Mouse (Mus musculus) forebrain, embryonic 16.5 days (tissue): ENCODE results near the gene Hoxa10. TPM values are rescaled to one million over a fixed set of nuclear protein-coding genes. Genes with fewer than 3 reads are reported as not detected.

Experiments
- ATAC-seq: fragments of 200-750 bp; cut with Nextera tagmentation; 2 replicates; pipeline ENCODE4 v1.8.0; 2017; ENCODE audit warnings: mild to moderate bottlenecking, moderate library complexity
- H3K27ac ChIP-seq: fragments of 300-500 bp; sonication (generic); 2 replicates; pipeline ENCODE4 v1.5.1; 2014; ENCODE audit warnings: low read length, control low read depth
- H3K27me3 ChIP-seq: fragments of 300-500 bp; sonication (generic); replicated peaks from 2 replicates; pipeline ENCODE4 v1.6.1; 2014; ENCODE audit warnings: low read length; ENCODE audit not compliant: control insufficient read depth, insufficient read depth
- H3K36me3 ChIP-seq: fragments of 300-500 bp; sonication (generic); 2 replicates; pipeline ENCODE4 v1.6.1; 2014; ENCODE audit not compliant: control insufficient read depth, insufficient read depth
- H3K4me1 ChIP-seq: fragments of 300-500 bp; sonication (generic); replicated peaks from 2 replicates; pipeline ENCODE4 v1.6.1; 2014; ENCODE audit warnings: low read length; ENCODE audit not compliant: control insufficient read depth, insufficient read depth
- H3K4me2 ChIP-seq: fragments of 300-500 bp; sonication (generic); 2 replicates; pipeline ENCODE4 v1.6.1; 2014; ENCODE audit warnings: mild to moderate bottlenecking, low read length, control low read depth
- H3K4me3 ChIP-seq: fragments of 300-500 bp; sonication (generic); replicated peaks from 2 replicates; pipeline ENCODE4 v1.5.1; 2014; ENCODE audit warnings: mild to moderate bottlenecking, low read length, control low read depth
- H3K9ac ChIP-seq: fragments of 300-500 bp; sonication (generic); replicated peaks from 2 replicates; pipeline ENCODE4 v1.6.1; 2014; ENCODE audit warnings: low read depth, low read length, control low read depth
- H3K9me3 ChIP-seq: fragments of 300-500 bp; sonication (generic); 2 replicates; pipeline ENCODE4 v1.6.1; 2016; ENCODE audit warnings: low read length; ENCODE audit not compliant: control insufficient read depth
- WGBS: fragments of 180-500 bp; shearing (Covaris S2); extraction: QIAGEN DNeasy Blood & Tissue Kit; methylation state at CpG from one replicate; pipeline ENCODE4 v1.1.7; 2014; 5-methylcytosine and 5-hydroxymethylcytosine counted together
- polyA plus RNA-seq: library from polyadenylated mRNA; unstranded; fragments of >200 nt; fragmentation: Nextera tagmentation; extraction: Ambion mirVana; gene quantifications from 2 replicates; pipeline ENCODE4 v1.2.1, GENCODE M21; 2015

The Hoxa10 gene
- polyA plus RNA-seq, 1 experiment from 2014 or later, result not detected

DNA sequence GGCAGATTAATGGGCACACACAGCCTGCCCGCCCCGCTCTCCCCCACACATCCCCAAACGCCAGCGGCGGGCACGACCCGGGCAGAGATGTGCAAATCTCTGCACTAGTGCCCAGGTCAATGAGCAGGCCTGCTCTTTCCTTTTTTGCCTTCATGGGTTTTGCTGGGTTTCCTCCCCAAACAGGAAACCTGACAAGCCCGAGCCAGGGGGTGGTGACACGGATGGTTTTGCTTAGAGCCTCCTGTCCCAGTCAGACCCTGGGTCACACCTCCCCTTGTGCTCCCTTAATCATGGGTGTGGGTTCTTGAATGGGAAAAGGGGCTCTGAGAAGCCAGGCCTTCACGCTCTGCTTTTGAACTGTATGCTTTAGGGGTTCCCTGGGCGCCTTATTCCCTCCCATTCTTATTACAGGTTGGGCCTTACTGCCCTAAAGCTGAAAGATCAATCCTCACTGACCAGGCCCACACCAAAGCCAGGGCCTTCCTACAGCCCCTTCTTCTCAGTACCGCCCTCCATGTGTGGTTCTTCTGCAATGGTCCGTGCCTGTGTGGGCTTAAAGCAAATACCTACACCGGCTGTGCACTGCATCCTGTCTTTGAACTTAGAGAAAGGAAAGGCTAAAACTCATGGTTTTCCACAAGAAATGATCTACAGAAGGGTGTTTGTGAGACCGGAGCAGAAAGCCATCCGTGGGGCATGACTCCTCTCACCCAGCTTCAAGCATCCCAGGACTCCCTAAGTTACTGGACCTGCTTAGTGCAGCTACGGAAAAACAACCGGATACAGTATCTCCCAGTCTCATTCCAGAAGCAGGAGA is 31.6 kb downstream of the Hoxa10 start:
- no peak overlapping the region for H3K27ac ChIP-seq
- H3K9me3 ChIP-seq, result no peaks in the 10 kb centered on the region
- no peak overlapping the region for H3K4me3 ChIP-seq
- H3K36me3 ChIP-seq, result no peaks in the 10 kb centered on the region
- H3K27me3 ChIP-seq, result peaks cover 95% of the 10 kb centered on the region
- no peak for ATAC-seq
- no peak overlapping the region for H3K9ac ChIP-seq
- 3% methylated on average over 18 of the region's 18 CpGs for WGBS
- peaks cover 6% of the 10 kb centered on the region; the same call in 1 of the 2 replicates for H3K4me1 ChIP-seq
- no peak overlapping the region for H3K4me2 ChIP-seq

DNA sequence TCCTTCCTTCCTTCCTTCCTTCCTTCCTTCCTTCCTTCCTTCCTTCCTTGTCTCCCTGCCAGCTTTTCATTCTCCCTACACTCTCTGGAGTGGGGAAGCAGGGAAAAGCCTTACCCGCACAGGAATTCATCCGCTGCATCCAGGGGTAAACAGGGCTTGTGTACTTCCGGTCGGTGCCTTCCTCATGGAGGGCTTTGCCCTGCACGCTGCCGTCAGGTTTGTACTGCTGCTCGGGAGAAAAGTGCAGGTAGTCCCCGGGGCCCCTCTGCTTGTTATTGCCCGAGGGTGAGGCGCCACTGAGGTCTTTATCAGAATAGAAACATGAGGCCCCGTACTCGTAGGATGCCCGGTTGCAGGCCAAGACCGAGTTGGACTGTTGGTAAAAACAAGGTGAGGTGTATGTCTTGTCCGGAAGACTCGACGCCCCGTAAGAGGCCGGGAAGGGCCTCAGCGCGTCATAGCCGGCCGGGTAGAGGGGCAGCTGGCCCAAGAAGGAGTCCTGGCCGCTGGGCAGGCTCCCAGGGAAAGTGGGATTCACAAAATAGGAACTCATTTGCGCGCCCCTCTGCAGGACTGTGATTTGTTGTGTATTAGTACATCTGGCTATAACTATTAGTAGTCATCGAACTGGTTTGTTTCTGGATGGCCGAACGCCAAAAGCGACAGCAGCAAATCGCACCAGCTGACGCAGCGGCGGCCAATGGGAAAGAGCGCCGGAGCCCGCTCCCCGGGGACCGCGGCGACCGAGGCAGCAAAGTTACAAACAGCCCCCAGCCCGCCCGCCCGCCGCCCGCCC is 32.4 kb downstream of the Hoxa10 start, which contains the start of gene Hoxa6:
Hoxa6 (minus strand) TSS at position 651 of the 796 bp plus-strand sequence.
- no peak within 1 kb of the TSS for H3K9ac ChIP-seq
- no peak for ATAC-seq
- H3K4me2 ChIP-seq, result no peak within 1 kb of the TSS

DNA sequence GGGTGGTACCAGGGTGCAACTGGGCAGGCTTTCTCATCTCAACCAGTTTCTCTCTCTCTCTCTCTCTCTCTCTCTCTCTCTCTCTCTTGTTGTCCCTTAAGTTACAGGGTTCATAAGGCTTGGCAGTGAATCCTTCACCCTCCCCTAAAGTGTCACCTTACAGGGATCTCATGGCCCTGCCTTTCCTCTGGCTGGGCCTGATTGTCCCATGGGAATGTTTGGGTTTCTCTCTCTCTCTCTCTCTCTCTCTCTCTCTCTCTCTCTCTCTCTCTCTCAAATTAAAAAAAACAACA is 33.0 kb downstream of the Hoxa10 start:
- Histone ChIP-seq H3K27me3 (peaks cover 93% of the 10 kb centered on the region), H3K4me2 (no peak overlapping the region), H3K36me3 (no peaks in the 10 kb centered on the region), H3K4me1 (peaks cover 10% of the 10 kb centered on the region), H3K4me3 (no peak overlapping the region), H3K27ac (no peak overlapping the region), H3K9ac (no peak overlapping the region), H3K9me3 (no peaks in the 10 kb centered on the region)
- no peak for ATAC-seq

More for the DNA sequence above, 32.4 kb downstream of the Hoxa10 start, which contains the start of gene Hoxa6:
- H3K36me3 ChIP-seq, result no peaks in the 10 kb centered on the region
- peaks cover 10% of the 10 kb centered on the region for H3K4me1 ChIP-seq
- no peaks in the 10 kb centered on the region for H3K9me3 ChIP-seq
- WGBS, result 1% methylated on average over 47 of the region's 47 CpGs
- H3K27ac ChIP-seq, result no peak within 1 kb of the TSS
- peaks cover 93% of the 10 kb centered on the region for H3K27me3 ChIP-seq
- H3K4me3 ChIP-seq, result no peak within 1 kb of the TSS

DNA sequence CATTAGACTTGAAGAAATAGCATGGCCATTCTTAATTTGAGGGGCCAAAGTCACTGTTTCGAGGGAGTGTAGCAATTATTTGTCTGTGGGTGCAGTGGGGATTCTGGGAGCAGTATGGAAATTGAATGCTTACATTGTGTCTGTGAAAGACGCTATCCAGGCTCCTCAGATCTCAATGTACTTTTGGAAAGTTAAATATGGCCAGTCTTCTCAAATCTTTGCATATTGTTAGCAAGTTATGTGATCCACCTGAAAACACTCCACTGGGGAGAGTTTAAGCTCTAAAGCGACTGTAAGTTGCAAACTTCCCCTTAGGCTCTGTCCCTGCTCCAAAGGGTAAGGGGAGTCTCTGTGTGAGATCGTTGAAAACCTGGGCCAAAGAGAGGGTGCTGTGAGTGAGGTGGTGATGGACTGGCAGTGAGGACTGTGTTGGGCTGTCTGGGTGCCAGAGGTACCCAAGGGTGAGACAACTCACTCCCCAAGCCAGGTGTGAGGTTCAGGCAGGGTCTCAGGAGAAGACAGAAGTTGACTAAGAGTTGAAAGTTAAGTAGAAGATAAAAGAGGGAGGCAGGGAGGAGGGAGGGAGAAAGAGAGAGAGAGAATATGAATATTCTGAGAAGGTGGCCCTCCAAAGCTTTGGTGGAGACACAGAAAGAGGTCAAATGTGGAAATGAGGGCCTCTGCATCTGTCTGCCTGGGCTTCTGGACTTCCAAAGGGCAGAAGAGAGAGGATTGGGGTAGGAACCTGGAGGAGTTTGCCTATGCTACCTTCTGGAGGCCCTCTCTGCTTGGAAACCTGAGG is 33.6 kb downstream of the Hoxa10 start:
- Histone ChIP-seq H3K9ac (no peak overlapping the region), H3K4me3 (no peak overlapping the region), H3K27me3 (peaks cover 93% of the 10 kb centered on the region), H3K27ac (no peak overlapping the region), H3K36me3 (no peaks in the 10 kb centered on the region), H3K9me3 (no peaks in the 10 kb centered on the region), H3K4me2 (no peak overlapping the region), H3K4me1 (peaks cover 10% of the 10 kb centered on the region)
- ATAC-seq, result no peak
- 4% methylated on average over 4 of the region's 4 CpGs for whole genome bisulfite sequencing

DNA sequence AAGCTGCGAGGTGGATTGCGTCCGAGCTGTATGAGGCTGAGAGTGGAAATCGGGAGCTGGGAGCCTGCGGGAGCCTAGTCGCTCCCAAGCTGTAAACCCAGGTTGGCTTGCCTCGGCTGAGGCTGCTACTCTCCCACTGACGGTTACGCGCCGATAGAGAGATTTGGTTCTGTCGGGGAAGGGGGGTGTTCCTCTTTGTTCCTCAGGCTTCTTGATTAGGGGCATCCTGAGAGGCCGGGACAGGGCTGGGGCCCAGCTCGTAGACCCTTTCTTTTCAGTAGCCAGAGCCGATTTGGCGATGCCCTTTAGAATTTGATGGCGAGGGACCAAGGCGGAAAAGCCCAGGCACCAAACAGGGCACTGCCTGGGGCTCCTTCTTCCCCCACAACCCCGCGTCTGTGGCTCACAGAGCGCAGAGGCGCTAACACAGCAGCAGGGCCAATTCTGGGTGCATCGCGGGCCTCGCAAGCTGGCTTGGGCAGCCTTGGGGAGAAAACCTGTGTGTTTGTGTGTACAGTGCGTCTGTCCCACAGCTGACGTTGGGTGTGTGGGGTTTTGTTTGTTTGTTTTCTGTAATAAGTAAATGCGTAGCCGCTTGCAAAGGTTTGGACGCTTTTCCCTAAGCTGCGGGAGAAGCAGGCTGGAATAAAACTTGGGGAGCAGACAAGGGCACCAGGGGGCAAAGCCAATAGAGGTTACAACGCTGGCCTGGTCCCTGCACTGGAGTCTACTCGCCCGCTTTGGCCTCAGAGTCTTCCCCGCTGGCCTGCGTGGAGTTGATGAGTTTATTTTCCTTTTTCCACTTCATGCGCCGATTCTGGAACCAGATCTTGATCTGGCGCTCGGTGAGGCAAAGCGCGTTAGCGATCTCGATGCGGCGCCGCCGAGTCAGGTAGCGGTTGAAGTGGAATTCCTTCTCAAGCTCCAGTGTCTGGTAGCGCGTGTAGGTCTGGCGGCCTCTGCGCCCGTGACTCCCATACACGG is 34.7 kb downstream of the Hoxa10 start:
- no peak for ATAC-seq
- Histone ChIP-seq H3K27ac (no peak overlapping the region), H3K9me3 (no peaks in the 10 kb centered on the region), H3K4me3 (no peak overlapping the region), H3K4me1 (peaks cover 8% of the 10 kb centered on the region), H3K4me2 (no peak overlapping the region), H3K36me3 (no peaks in the 10 kb centered on the region), H3K27me3 (peaks cover 93% of the 10 kb centered on the region), H3K9ac (no peak overlapping the region)
- WGBS, result under 1% methylated on average over 55 of the region's 55 CpGs

DNA sequence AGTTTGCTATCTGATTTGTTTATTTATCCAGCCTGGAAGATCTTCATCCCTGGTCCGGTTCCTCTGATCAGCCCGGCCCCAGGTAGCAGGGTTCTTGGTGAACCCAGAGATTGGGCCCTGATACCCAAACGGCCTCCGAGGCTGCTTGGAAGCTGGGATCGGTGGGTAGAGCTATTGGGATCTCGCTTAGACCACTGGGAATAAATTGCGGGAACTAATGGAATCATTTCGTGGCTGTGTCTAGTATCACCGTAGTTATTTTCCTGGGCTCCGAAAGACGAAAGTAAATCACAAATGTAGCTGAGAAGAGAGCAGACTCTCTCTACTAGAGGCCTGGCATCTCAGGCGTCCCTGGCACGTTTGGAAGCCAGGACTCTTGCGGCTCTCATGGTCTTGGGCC is 35.4 kb downstream of the Hoxa10 start:
- no peak overlapping the region for H3K9ac ChIP-seq
- 5% methylated on average over 14 of the region's 14 CpGs for WGBS
- H3K4me2 ChIP-seq, result no peak overlapping the region
- H3K4me1 ChIP-seq, result peaks cover 8% of the 10 kb centered on the region
- H3K36me3 ChIP-seq, result no peaks in the 10 kb centered on the region
- no peak for ATAC-seq
- no peak overlapping the region for H3K27ac ChIP-seq
- peaks cover 94% of the 10 kb centered on the region for H3K27me3 ChIP-seq
- no peaks in the 10 kb centered on the region for H3K9me3 ChIP-seq
- no peak overlapping the region for H3K4me3 ChIP-seq

DNA sequence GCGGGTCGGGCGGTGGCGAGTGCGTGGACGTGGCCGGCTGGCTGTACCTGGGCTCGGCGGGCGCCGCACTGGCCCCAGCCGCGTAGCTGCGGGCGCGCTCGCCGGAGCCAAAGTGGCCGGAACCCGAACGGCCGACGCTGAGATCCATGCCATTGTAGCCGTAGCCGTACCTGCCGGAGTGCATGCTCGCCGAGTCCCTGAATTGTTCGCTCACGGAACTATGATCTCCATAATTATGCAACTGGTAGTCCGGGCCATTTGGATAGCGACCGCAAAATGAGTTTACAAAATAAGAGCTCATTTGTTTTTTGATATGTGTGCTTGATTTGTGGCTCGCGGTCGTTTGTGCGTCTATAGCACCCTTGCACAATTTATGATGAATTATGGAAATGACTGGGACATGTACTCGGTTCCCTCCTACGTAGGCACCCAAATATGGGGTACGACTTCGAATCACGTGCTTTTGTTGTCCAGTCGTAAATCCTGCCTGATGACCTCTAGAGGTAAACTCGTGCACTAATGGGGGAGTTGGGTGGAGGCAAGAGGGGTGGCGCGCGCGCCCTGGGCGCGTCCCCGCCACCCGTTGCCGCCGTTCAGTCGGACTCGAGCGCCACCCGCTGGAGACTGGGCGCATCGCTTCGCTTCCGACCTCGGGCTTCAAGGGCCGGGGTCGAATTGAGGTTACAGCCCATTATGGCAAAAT is 36.5 kb downstream of the Hoxa10 start, which contains the start of gene Hoxa5:
Hoxa5 (minus strand) TSS at position 538 of the 703 bp plus-strand sequence.
- H3K27me3 ChIP-seq, result peaks cover 94% of the 10 kb centered on the region
- WGBS, result under 1% methylated on average over 64 of the region's 65 CpGs
- no peak within 1 kb of the TSS for H3K27ac ChIP-seq
- no peaks in the 10 kb centered on the region for H3K36me3 ChIP-seq
- 0 out of 2 replicates have a peak within 1 kb of the TSS, but pooled peaks have one; percentile 5 for H3K4me3 ChIP-seq
- no peak within 1 kb of the TSS for H3K9ac ChIP-seq
- H3K4me2 ChIP-seq, result no peak within 1 kb of the TSS
- H3K9me3 ChIP-seq, result no peaks in the 10 kb centered on the region
- ATAC-seq, result no peak
- H3K4me1 ChIP-seq, result peaks cover 8% of the 10 kb centered on the region
